Mouse (Mus musculus) liver, embryonic 12.5 days (tissue): ENCODE results near the gene Per1. TPM values are rescaled to one million over a fixed set of nuclear protein-coding genes. Genes with fewer than 3 reads are reported as not detected.
A peak's percentile ranks its signal among the peaks of the same experiment; 100 is the strongest.

Experiments used
- ATAC-seq: fragments of 200-750 bp; cut with Nextera tagmentation; 2 replicates; pipeline ENCODE4 v1.8.0; 2017; ENCODE audit warnings: moderate number of reproducible peaks, mild to moderate bottlenecking, moderate library complexity
- H3K27ac ChIP-seq: fragments of 300-500 bp; sonication (generic); 2 replicates; pipeline ENCODE4 v1.5.1; 2016; ENCODE audit warnings: mild to moderate bottlenecking
- H3K27me3 ChIP-seq: fragments of 300-500 bp; sonication (generic); replicated peaks from 2 replicates; pipeline ENCODE4 v1.6.1; 2016; ENCODE audit warnings: mild to moderate bottlenecking, moderate library complexity
- H3K36me3 ChIP-seq: fragments of 300-500 bp; sonication (generic); 2 replicates; pipeline ENCODE4 v1.6.1; 2016; ENCODE audit warnings: mild to moderate bottlenecking, moderate library complexity
- H3K4me1 ChIP-seq: fragments of 300-500 bp; sonication (generic); 2 replicates; pipeline ENCODE4 v1.6.1; 2016
- H3K4me2 ChIP-seq: fragments of 300-500 bp; sonication (generic); 2 replicates; pipeline ENCODE4 v1.6.1; 2016; ENCODE audit warnings: mild to moderate bottlenecking, moderate library complexity
- H3K4me3 ChIP-seq: fragments of 300-500 bp; sonication (generic); 2 replicates; pipeline ENCODE4 v1.5.1; 2016; ENCODE audit warnings: mild to moderate bottlenecking, moderate library complexity
- H3K9ac ChIP-seq: fragments of 300-500 bp; sonication (generic); 2 replicates; pipeline ENCODE4 v1.6.1; 2016; ENCODE audit warnings: mild to moderate bottlenecking, moderate library complexity
- H3K9me3 ChIP-seq: fragments of 300-500 bp; sonication (generic); replicated peaks from 2 replicates; pipeline ENCODE4 v1.6.1; 2016; ENCODE audit warnings: mild to moderate bottlenecking, moderate library complexity
- WGBS: fragments of 180-500 bp; shearing (Covaris S2); methylation state at CpG from one replicate; pipeline ENCODE4 v1.1.7; 2016; ENCODE audit not compliant: insufficient replicate concordance; 5-methylcytosine and 5-hydroxymethylcytosine counted together
- polyA plus RNA-seq: library from polyadenylated mRNA; unstranded; fragments of >200 nt; fragmentation: Nextera tagmentation; extraction: Ambion mirVana; gene quantifications from 2 replicates; pipeline ENCODE4 v1.2.1, GENCODE M21; 2016

Gene Per1
- polyA plus RNA-seq, 1 experiment from 2014 or later: 2.5 TPM

GRCm38 (mm10) chr11:69075764-69076479 lies 19.1 kb upstream of the Per1 start:
- no peak overlapping the region for H3K27ac ChIP-seq
- WGBS: 26% methylated on average over 9 of the region's 9 CpGs
- no peaks in the 10 kb centered on the region for H3K27me3 ChIP-seq
- H3K4me1 ChIP-seq: peaks cover 57% of the 10 kb centered on the region
- ATAC-seq: no peak
- no peaks in the 10 kb centered on the region for H3K9me3 ChIP-seq
- no peaks in the 10 kb centered on the region for H3K36me3 ChIP-seq
- no peak overlapping the region for H3K9ac ChIP-seq
- no peak overlapping the region for H3K4me3 ChIP-seq
- no peak overlapping the region for H3K4me2 ChIP-seq

- H3K9ac ChIP-seq: no peak overlapping the region
Measured at GRCm38 (mm10) chr11:69076572-69076971, 18.4 kb upstream of the Per1 start.

GRCm38 (mm10) chr11:69077316-69077715 lies 17.7 kb upstream of the Per1 start:
- no peak for ATAC-seq
- no peaks in the 10 kb centered on the region for H3K27me3 ChIP-seq
- H3K9ac ChIP-seq: no peak overlapping the region
- no peaks in the 10 kb centered on the region for H3K36me3 ChIP-seq
- H3K9me3 ChIP-seq: no peaks in the 10 kb centered on the region
- no peak overlapping the region for H3K4me2 ChIP-seq
- H3K27ac ChIP-seq: no peak overlapping the region
- peaks cover 43% of the 10 kb centered on the region for H3K4me1 ChIP-seq
- WGBS: 69% methylated on average over 9 of the region's 9 CpGs
- no peak overlapping the region for H3K4me3 ChIP-seq

More at GRCm38 (mm10) chr11:69076572-69076971, 18.4 kb upstream of the Per1 start:
- Histone ChIP-seq H3K4me1 (peaks cover 51% of the 10 kb centered on the region), H3K4me2 (no peak overlapping the region), H3K4me3 (no peak overlapping the region), H3K27ac (no peak overlapping the region), H3K27me3 (no peaks in the 10 kb centered on the region), H3K9me3 (no peaks in the 10 kb centered on the region), H3K36me3 (no peaks in the 10 kb centered on the region)
- ATAC-seq: no peak
- WGBS: 69% methylated on average over 5 of the region's 5 CpGs

GRCm38 (mm10) chr11:69078041-69078440 lies 17.0 kb upstream of the Per1 start:
- no peaks in the 10 kb centered on the region for H3K36me3 ChIP-seq
- no peaks in the 10 kb centered on the region for H3K27me3 ChIP-seq
- H3K9me3 ChIP-seq: no peaks in the 10 kb centered on the region
- no peak for ATAC-seq
- 68% methylated on average over 6 of the region's 6 CpGs for WGBS
- no peak overlapping the region for H3K27ac ChIP-seq
- no peak overlapping the region for H3K4me3 ChIP-seq
- no peak overlapping the region for H3K9ac ChIP-seq
- peaks cover 38% of the 10 kb centered on the region for H3K4me1 ChIP-seq
- H3K4me2 ChIP-seq: no peak overlapping the region

GRCm38 (mm10) chr11:69078805-69079438 lies 16.1 kb upstream of the Per1 start:
- Histone ChIP-seq H3K27ac (0 out of 2 replicates have a peak overlapping the region, but pooled peaks have one; percentile 9), H3K4me1 (peaks cover 30% of the 10 kb centered on the region), H3K36me3 (no peaks in the 10 kb centered on the region), H3K4me3 (no peak overlapping the region), H3K27me3 (no peaks in the 10 kb centered on the region), H3K4me2 (no peak overlapping the region), H3K9ac (no peak overlapping the region), H3K9me3 (no peaks in the 10 kb centered on the region)
- ATAC-seq: no peak
- 46% methylated on average over 5 of the region's 5 CpGs for WGBS

DNA sequence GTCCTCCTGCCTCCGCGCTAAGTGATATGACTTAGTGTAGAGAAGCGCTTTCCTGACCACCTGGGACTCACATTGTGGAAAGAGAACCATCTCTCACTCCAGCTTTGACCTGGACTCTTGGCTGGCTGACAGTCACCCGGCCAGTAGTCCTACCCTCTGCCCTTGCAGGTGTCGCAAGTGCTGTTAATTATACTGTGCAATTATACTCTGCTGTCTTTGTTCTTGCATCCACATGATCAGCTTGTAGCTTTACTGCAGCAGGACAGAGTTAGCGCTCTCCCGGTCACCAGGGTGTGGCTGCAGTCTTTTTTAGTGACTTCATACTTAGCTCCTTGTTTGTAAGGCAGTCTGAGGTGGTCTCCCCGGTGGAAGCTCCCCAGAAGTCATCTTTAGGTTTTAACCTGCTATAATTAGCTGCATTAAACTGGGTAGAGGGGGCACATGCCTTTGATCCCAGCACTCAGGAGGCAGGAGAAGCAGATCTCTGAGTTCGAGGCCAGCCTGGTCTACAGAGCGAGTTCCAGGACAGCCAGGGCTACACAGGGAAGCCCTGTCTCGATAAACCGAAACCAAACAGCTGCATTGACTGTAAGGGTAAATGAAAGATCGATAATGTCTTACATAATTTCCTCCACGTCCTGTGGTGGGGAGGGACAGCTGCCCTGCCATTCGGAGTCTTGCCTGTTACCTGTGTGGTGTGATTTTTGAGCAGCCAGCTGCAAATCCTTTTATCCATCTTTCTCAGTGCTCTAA lies 14.7 kb upstream of the Per1 start:
- no peak for ATAC-seq
- H3K36me3 ChIP-seq: no peaks in the 10 kb centered on the region
- H3K9me3 ChIP-seq: no peaks in the 10 kb centered on the region
- H3K27me3 ChIP-seq: no peaks in the 10 kb centered on the region
- WGBS: 69% methylated on average over 15 of the region's 15 CpGs
- no peak overlapping the region for H3K4me2 ChIP-seq
- no peak overlapping the region for H3K27ac ChIP-seq
- peaks cover 18% of the 10 kb centered on the region; the same call in 1 of the 2 replicates for H3K4me1 ChIP-seq
- H3K4me3 ChIP-seq: no peak overlapping the region
- no peak overlapping the region for H3K9ac ChIP-seq

GRCm38 (mm10) chr11:69080855-69081222 lies 14.2 kb upstream of the Per1 start:
- no peak overlapping the region for H3K27ac ChIP-seq
- ATAC-seq: no peak
- 79% methylated on average over 8 of the region's 8 CpGs for WGBS
- no peaks in the 10 kb centered on the region for H3K9me3 ChIP-seq
- no peaks in the 10 kb centered on the region for H3K36me3 ChIP-seq
- H3K27me3 ChIP-seq: no peaks in the 10 kb centered on the region
- H3K9ac ChIP-seq: no peak overlapping the region
- H3K4me3 ChIP-seq: no peak overlapping the region
- peaks cover 17% of the 10 kb centered on the region; the same call in 1 of the 2 replicates for H3K4me1 ChIP-seq
- no peak overlapping the region for H3K4me2 ChIP-seq

DNA sequence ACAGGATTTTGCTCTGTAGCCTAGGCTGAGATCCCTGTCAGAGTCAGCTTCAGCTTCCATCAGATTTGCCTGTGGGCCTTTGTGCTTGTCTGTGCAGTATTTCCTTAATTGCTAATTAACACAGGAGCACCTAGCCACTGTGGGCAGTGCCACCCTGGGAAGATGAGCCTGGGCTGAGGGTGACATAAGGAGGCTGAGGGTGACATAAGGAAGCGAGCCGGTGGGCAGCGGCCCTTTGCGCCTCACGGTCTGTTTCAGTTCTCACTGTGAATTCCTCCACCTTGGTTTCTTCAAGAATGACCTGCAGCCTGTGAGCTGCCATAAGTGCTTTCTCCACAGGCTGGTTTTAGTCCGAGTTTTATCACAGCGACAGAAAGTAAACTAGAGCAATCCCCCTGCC lies 13.4 kb upstream of the Per1 start:
- no peak overlapping the region for H3K4me2 ChIP-seq
- ATAC-seq: no peak

GRCm38 (mm10) chr11:69085608-69086007 lies 9.4 kb upstream of the Per1 start:
- no peak overlapping the region for H3K9ac ChIP-seq
- H3K27me3 ChIP-seq: no peaks in the 10 kb centered on the region
- H3K9me3 ChIP-seq: no peaks in the 10 kb centered on the region
- H3K36me3 ChIP-seq: peaks cover 12% of the 10 kb centered on the region
- ATAC-seq: no peak
- H3K27ac ChIP-seq: no peak overlapping the region
- WGBS: 63% methylated on average over 6 of the region's 6 CpGs
- H3K4me3 ChIP-seq: no peak overlapping the region
- H3K4me2 ChIP-seq: no peak overlapping the region
- H3K4me1 ChIP-seq: peaks cover 39% of the 10 kb centered on the region

More for the DNA sequence above, 13.4 kb upstream of the Per1 start:
- no peaks in the 10 kb centered on the region for H3K36me3 ChIP-seq
- H3K4me3 ChIP-seq: no peak overlapping the region
- no peak overlapping the region for H3K27ac ChIP-seq
- H3K9ac ChIP-seq: no peak overlapping the region
- no peaks in the 10 kb centered on the region for H3K9me3 ChIP-seq
- 75% methylated on average over 7 of the region's 7 CpGs for WGBS
- no peaks in the 10 kb centered on the region for H3K27me3 ChIP-seq
- H3K4me1 ChIP-seq: 0 out of 2 replicates have a peak, but pooled peaks cover 9% of the 10 kb centered on the region

GRCm38 (mm10) chr11:69086390-69086789 lies 8.6 kb upstream of the Per1 start:
- H3K36me3 ChIP-seq: peaks cover 20% of the 10 kb centered on the region
- H3K4me1 ChIP-seq: peaks cover 43% of the 10 kb centered on the region
- no peaks in the 10 kb centered on the region for H3K27me3 ChIP-seq
- no peak overlapping the region for H3K4me3 ChIP-seq
- H3K27ac ChIP-seq: no peak overlapping the region
- no peak overlapping the region for H3K9ac ChIP-seq
- 52% methylated on average over 6 of the region's 6 CpGs for WGBS
- no peak overlapping the region for H3K4me2 ChIP-seq
- no peak for ATAC-seq
- no peaks in the 10 kb centered on the region for H3K9me3 ChIP-seq

DNA sequence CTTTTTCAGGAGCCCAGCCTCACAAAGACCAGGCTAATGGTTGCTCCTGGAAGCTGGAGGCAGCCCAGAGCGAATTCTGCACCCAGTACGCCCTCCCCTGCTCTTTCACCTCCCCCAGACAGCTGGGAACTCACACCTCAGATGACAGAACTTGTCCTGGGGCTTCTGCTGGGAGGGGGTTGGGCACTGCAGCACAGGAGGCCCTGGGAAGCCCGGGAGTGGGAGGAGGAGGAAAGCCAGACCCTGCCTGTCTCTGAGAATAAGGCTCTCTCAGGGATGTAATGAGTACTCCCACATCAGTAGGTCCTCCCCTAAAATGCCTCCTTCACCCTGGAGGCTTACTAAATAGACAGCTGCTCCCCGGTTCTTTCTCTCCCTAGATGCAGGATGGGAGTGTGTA lies 7.9 kb upstream of the Per1 start:
- H3K9me3 ChIP-seq: no peaks in the 10 kb centered on the region
- H3K36me3 ChIP-seq: peaks cover 26% of the 10 kb centered on the region
- ATAC-seq: no peak
- H3K27me3 ChIP-seq: no peaks in the 10 kb centered on the region
- peaks cover 49% of the 10 kb centered on the region for H3K4me1 ChIP-seq
- no peak overlapping the region for H3K4me2 ChIP-seq
- H3K4me3 ChIP-seq: no peak overlapping the region
- H3K27ac ChIP-seq: 0 out of 2 replicates have a peak overlapping the region, but pooled peaks have one; percentile 33
- 49% methylated on average over 4 of the region's 4 CpGs for WGBS
- H3K9ac ChIP-seq: peak overlapping the region; percentile 10; the same call in 1 of the 2 replicates

DNA sequence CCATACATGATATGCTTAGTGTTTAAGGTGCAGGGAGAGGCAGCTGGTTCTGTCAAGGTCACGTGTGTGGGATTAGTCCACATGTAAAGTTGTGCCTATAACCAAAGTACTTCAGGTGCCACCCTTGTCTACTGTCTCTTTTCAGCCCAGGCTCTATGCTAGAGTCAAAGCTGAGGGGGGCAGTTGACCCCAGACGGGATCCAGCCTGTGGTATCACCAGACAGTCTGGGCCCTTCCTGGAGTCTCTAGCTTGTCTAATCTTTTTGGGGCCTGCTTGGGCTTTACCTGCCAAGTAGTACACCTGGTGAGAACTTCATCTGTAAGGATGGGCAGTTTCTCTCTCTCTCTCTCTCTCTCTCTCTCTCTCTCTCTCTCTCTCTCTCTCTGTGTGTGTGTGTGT lies 7.4 kb upstream of the Per1 start:
- H3K4me3 ChIP-seq: peak overlapping the region; percentile 100
- no peaks in the 10 kb centered on the region for H3K27me3 ChIP-seq
- peak overlapping the region; percentile 98 for H3K4me2 ChIP-seq
- H3K9ac ChIP-seq: peak overlapping the region; percentile 100
- no peaks in the 10 kb centered on the region for H3K9me3 ChIP-seq
- H3K36me3 ChIP-seq: peaks cover 28% of the 10 kb centered on the region
- H3K27ac ChIP-seq: 0 out of 2 replicates have a peak overlapping the region, but pooled peaks have one; percentile 96
- H3K4me1 ChIP-seq: peaks cover 52% of the 10 kb centered on the region
- WGBS: 50% methylated on average over 2 of the region's 2 CpGs
- ATAC-seq: no peak
